Mouse (Mus musculus) liver, postnatal 0 days (tissue): ENCODE results near the gene Spata17.

Experiments used
- CTCF ChIP-seq: sonication (generic); IDR thresholded peaks from 2 replicates; pipeline ENCODE4 v1.5.1; 2016; ENCODE audit warnings: antibody characterized with exemption, low read depth
- EP300 ChIP-seq: IDR thresholded peaks from 2 replicates; pipeline ENCODE4 v1.6.1; 2016; ENCODE audit warnings: antibody characterized with exemption, low read depth, mild to moderate bottlenecking

DNA sequence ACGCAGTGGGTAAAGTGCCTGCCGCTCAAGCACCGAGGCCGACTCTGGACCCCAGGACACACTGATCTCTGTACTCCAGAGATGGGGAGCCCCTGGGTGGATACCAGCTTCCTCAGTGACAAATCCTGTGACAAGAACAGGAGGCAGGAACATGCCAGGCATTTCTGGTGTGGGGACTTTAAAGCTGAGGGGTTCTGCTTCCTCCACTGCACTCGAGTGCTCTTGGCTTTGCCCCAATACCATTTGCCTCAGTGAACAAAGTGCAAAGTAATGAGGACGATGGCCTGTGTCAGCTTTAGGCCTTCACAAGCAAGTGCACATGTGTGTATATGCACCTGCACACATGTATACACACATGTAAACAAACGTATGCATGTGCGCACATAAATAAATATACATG lies 164.0 kb downstream of the Spata17 start:
- TF ChIP-seq CTCF (no peak), EP300 (no peak)
